Mouse (Mus musculus): ENCODE measurements around the gene Zfp738. TPM values are rescaled to one million over a fixed set of nuclear protein-coding genes. Genes with fewer than 3 reads are reported as not detected.
"Not testable (repeated sequence)": the region's sequence is repeated elsewhere in the genome, so short reads cannot be mapped to it uniquely, and the experiment has no call there.

The Zfp738 gene
- 16.2 and 21.1 TPM in 2 replicates for polyA plus RNA-seq (2015; fragmentation: Nextera tagmentation; extraction: Ambion mirVana)

DNA sequence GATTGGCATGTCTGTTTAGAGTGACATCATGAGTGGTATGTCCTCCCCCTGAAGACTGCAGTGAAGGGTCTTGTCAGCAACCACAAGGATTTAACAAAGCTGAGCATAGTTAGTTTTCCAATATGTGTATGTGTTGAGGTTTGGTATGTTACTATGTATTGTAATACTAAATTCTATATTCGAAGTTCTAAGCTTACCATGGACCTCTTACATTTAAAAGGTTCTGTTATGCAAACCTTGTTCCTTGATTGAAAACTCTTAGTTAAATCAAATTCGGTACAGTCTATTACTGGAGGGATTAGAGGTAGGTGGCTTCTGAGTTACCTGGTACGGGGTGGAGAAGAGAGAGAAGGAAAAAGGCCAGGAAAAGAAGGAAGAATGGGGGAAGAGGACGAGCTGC lies at the start of gene Zfp738:
TSS of gene Zfp738 (minus strand) at position 101 of the 400 bp plus-strand sequence.
- H3K27me3 ChIP-seq, result no peaks in the 10 kb centered on the region
- no peak within 1 kb of the TSS for H3K9ac ChIP-seq (replicated peaks)
- no peaks in the 10 kb centered on the region for H3K9me3 ChIP-seq
- no peak for ATAC-seq (replicated peaks)
- no peak within 1 kb of the TSS for H3K27ac ChIP-seq (replicated peaks)
- no peaks in the 10 kb centered on the region for H3K36me3 ChIP-seq
- no peak within 1 kb of the TSS for H3K4me2 ChIP-seq (replicated peaks)
- WGBS, result 77% methylated on average over 4 of the region's 4 CpGs
- no peak within 1 kb of the TSS for H3K4me3 ChIP-seq
- H3K4me1 ChIP-seq, result peaks cover 8% of the 10 kb centered on the region

GRCm38 (mm10) chr13:67734391-67734790 lies 47.5 kb upstream of the Zfp738 start:
- H3K4me1 ChIP-seq; ATAC-seq (replicated peaks): not testable (repeated sequence)
- 92% methylated on average over 9 of the region's 9 CpGs for WGBS

DNA sequence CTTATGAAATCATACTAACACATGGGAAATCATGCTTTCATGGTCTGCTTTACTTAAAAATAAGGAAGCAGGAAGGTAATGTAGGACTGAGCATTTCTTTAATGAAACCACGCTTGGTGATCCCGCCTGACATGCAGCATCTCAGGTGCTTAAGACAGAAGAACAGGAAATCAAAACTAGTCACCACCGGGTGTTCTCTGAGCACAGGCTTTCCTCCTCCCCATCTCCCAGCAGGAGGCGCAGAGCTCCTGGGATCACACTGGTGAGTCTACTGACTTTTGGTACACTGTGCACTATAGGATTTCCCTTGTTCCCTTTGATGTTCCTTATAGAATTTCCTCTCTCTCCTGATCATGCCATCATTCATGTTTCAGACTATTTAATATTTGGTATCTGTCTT lies 42.6 kb upstream of the Zfp738 start:
- H3K9ac ChIP-seq (replicated peaks), result peak overlapping the region; percentile 68
- peaks cover 20% of the 10 kb centered on the region for H3K4me1 ChIP-seq
- not testable (repeated sequence) for H3K9me3 ChIP-seq, H3K36me3 ChIP-seq, H3K27me3 ChIP-seq
- peak overlapping the region; percentile 71 for H3K4me2 ChIP-seq (replicated peaks)
- ATAC-seq (replicated peaks), result peak; percentile 69
- peak overlapping the region; percentile 61 for H3K4me3 ChIP-seq
- H3K27ac ChIP-seq (replicated peaks), result peak overlapping the region; percentile 14; the same call in 1 of the 2 replicates
- 38% methylated on average over 4 of the region's 4 CpGs for WGBS

More at GRCm38 (mm10) chr13:67734391-67734790, 47.5 kb upstream of the Zfp738 start:
- H3K27ac ChIP-seq (replicated peaks); H3K4me3 ChIP-seq; H3K9me3 ChIP-seq; H3K9ac ChIP-seq (replicated peaks); H3K36me3 ChIP-seq; H3K4me2 ChIP-seq (replicated peaks); H3K27me3 ChIP-seq: not testable (repeated sequence)

- no peaks in the 10 kb centered on the region for H3K27me3 ChIP-seq
- peak within 1 kb of the TSS; percentile 68 for H3K9ac ChIP-seq (replicated peaks)
- peak within 1 kb of the TSS; percentile 61 for H3K4me3 ChIP-seq
- H3K9me3 ChIP-seq, result 0 out of 2 replicates have a peak, but pooled peaks cover 4% of the 10 kb centered on the region
- WGBS, result 3% methylated on average over 19 of the region's 21 CpGs
- peak; percentile 90 for ATAC-seq (replicated peaks)
- peak within 1 kb of the TSS; percentile 71 for H3K4me2 ChIP-seq (replicated peaks)
- peak within 1 kb of the TSS; percentile 14; the same call in 1 of the 2 replicates for H3K27ac ChIP-seq (replicated peaks)
- H3K36me3 ChIP-seq, result no peaks in the 10 kb centered on the region
- H3K4me1 ChIP-seq, result peaks cover 20% of the 10 kb centered on the region
These were observed 41.9 kb upstream of the Zfp738 start, which contains the start of gene Zfp65 for GRCm38 (mm10) chr13:67728641-67729318. Zfp65 (minus strand) TSS chr13:67729173.

DNA sequence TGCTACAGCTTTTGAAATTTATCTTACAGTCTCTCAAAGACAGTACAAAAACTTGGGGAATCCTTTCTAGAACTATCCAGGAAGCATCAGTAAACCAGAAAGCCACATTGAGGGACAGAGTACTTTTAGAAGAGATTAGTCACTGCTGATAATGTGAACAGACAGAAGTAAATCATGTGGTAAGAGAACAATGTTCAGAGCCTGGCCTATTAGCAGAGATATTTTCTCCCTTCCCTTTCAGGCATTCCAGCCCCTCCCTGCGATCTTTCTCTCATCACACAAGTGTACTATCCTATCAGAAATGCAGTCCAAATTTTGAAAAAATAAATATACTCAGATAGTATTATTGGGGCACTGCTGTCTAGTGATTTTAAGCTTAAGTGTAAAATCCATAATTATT lies 41.2 kb upstream of the Zfp738 start:
- 69% methylated on average over 1 of the region's 1 CpGs for WGBS
- H3K9ac ChIP-seq (replicated peaks), result peak overlapping the region; percentile 68; the same call in 1 of the 2 replicates

DNA sequence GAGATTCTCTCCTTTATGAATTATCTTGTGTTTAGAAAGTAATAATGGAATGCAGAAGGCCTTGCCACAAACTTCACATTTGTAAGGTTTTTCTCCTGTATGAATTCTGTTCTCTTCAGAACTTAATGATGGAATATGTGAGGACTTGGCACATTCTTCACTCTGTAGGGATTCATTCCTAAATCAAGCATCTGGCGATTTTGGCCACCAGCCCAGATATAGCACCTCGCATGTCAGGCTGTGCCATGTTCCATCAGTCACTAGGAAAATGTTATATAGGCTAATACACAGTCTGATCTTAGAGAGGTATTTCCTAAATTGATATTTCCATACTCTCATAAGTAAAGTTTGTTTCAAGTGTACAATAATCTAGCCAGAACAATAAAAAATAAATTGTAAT lies 38.5 kb upstream of the Zfp738 start:
- H3K9me3 ChIP-seq; H3K4me3 ChIP-seq; H3K27me3 ChIP-seq; H3K36me3 ChIP-seq; H3K4me2 ChIP-seq (replicated peaks); H3K9ac ChIP-seq (replicated peaks); ATAC-seq (replicated peaks); H3K27ac ChIP-seq (replicated peaks): not testable (repeated sequence)
- WGBS, result 65% methylated on average over 2 of the region's 2 CpGs
- H3K4me1 ChIP-seq, result peaks cover 29% of the 10 kb centered on the region

More for the DNA sequence above, 41.2 kb upstream of the Zfp738 start:
- H3K4me1 ChIP-seq, result peaks cover 26% of the 10 kb centered on the region
- H3K27me3 ChIP-seq, result no peaks in the 10 kb centered on the region
- H3K36me3 ChIP-seq, result no peaks in the 10 kb centered on the region
- peak overlapping the region; percentile 71 for H3K4me2 ChIP-seq (replicated peaks)
- 0 out of 2 replicates have a peak, but pooled peaks cover 2% of the 10 kb centered on the region for H3K9me3 ChIP-seq
- peak overlapping the region; percentile 61 for H3K4me3 ChIP-seq
- no peak for ATAC-seq (replicated peaks)
- no peak overlapping the region for H3K27ac ChIP-seq (replicated peaks)

DNA sequence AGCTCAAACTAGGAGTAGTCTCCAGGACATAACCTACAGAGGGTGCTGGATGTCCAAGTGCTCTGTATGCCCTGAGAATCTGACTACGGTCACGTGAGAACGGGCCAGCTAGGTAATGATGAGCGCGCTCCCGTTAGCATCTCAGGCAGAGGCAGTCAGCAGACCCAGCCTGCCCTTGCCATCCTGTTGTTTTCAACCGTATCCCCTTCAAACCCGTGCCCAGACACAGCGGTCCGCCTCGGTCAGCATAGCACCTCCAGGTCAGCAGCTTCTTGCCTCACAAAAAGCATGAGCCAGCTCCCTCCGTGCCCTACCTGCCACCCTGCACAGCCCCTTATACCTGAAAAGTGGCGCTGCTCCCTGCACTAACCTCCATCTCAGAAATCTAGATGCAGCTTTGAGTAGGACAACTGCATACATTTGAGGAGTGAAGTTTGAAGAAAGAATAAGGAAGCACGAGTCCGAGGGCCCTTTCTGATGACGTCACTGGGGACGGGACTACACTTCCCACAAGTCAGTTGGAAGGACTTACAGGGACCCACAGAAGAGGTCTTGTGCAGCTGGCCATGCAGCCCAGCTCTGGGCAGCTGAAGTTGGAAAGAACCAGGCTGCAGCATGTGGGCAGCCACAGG lies 37.1 kb upstream of the Zfp738 start:
- ATAC-seq (replicated peaks), result peak; percentile 93
- peak overlapping the region; percentile 86 for H3K4me2 ChIP-seq (replicated peaks)
- H3K4me3 ChIP-seq, result peak overlapping the region; percentile 96
- H3K27me3 ChIP-seq, result no peaks in the 10 kb centered on the region
- H3K4me1 ChIP-seq, result peaks cover 22% of the 10 kb centered on the region
- WGBS, result under 1% methylated on average over 17 of the region's 17 CpGs
- H3K27ac ChIP-seq (replicated peaks), result peak overlapping the region; percentile 68
- H3K36me3 ChIP-seq, result no peaks in the 10 kb centered on the region
- peak overlapping the region; percentile 77 for H3K9ac ChIP-seq (replicated peaks)
- H3K9me3 ChIP-seq, result no peaks in the 10 kb centered on the region

DNA sequence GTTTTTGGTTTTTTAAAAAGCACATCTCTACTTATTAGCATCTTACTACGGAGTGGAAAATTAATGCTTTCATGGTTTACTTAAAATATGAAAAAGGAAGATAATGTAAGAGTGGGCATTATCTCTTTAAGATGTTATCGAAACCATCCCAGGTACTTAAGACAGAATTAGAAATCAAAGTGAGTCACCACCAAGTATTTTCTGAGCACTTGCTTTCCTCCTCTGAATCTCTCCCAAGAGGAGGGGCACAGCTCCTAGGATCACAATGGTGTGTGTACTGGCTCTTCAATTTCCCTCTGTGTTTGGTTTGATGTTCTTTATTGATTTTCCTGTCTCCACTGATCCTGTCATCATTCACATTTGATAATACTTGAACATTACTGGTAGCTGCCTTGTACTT lies 3.0 kb downstream of the Zfp738 start:
- not testable (repeated sequence) for H3K27ac ChIP-seq (replicated peaks); H3K36me3 ChIP-seq; H3K9me3 ChIP-seq; H3K4me1 ChIP-seq; H3K27me3 ChIP-seq
- peak overlapping the region; percentile 86 for H3K4me3 ChIP-seq
- H3K4me2 ChIP-seq (replicated peaks), result peak overlapping the region; percentile 87
- ATAC-seq (replicated peaks), result peak; percentile 34
- 0 out of 2 replicates have a peak overlapping the region, but pooled peaks have one; percentile 79 for H3K9ac ChIP-seq (replicated peaks)
- 69% methylated on average over 2 of the region's 2 CpGs for WGBS

DNA sequence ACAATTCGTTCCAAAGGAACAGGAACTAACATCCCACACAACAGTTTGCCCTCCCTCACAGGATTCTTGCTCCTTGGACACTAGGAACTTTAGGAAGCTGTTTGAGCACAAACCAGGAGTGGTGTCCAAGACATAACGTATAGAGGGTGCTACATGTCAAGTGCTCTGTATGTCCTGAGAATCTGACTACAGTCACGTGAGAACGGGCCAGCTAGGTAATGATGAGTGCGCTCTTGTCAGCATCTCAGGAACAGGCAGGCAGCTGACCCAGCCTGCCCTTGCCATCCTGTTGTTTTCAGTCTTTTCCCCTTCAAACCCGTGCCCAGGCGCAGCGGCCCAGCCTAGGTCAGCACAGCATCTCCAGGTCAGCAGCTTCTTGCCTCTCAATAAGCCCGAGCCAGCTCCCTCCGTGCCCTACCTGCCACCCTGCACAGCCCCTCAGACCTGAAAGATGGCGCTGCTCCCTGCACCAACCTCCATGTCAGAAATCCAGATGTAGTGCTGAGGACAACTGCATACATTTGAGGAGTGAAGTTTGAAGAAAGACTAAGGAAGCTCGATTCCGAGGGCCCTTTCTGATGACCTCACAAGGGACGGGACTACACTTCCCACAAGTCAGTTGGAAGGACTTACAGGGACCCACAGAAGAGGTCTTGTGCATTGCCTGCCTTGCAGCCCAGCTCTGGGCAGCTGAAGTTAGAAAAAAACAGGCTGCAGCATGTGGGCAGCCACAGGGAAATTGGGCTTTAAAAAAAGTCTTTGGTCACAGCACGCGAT lies 3.7 kb downstream of the Zfp738 start:
- H3K36me3 ChIP-seq; H3K27ac ChIP-seq (replicated peaks); H3K9me3 ChIP-seq; H3K27me3 ChIP-seq; H3K4me1 ChIP-seq: not testable (repeated sequence)
- 9% methylated on average over 16 of the region's 16 CpGs for whole genome bisulfite sequencing
- Histone ChIP-seq H3K4me3 (peak overlapping the region; percentile 86), H3K4me2 (replicated peaks) (peak overlapping the region; percentile 87), H3K9ac (replicated peaks) (peak overlapping the region; percentile 79)
- ATAC-seq (replicated peaks), result peak; percentile 100

GRCm38 (mm10) chr13:67674902-67675301 lies 12.0 kb downstream of the Zfp738 start:
- Histone ChIP-seq H3K27me3 (no peaks in the 10 kb centered on the region), H3K27ac (replicated peaks) (no peak overlapping the region), H3K4me1 (no peaks in the 10 kb centered on the region), H3K9me3 (no peaks in the 10 kb centered on the region), H3K36me3 (peaks cover 5% of the 10 kb centered on the region), H3K4me2 (replicated peaks) (no peak overlapping the region), H3K9ac (replicated peaks) (no peak overlapping the region), H3K4me3 (no peak overlapping the region)
- WGBS, result 97% methylated on average over 2 of the region's 2 CpGs
- no peak for ATAC-seq (replicated peaks)

- Histone ChIP-seq H3K9me3 (no peaks in the 10 kb centered on the region), H3K4me3 (no peak overlapping the region), H3K36me3 (no peaks in the 10 kb centered on the region), H3K9ac (replicated peaks) (no peak overlapping the region), H3K4me2 (replicated peaks) (no peak overlapping the region), H3K27ac (replicated peaks) (no peak overlapping the region), H3K27me3 (no peaks in the 10 kb centered on the region), H3K4me1 (no peaks in the 10 kb centered on the region)
- ATAC-seq (replicated peaks), result no peak
- WGBS, result 22% methylated on average over 3 of the region's 3 CpGs
These were observed 34.4 kb downstream of the Zfp738 start for GRCm38 (mm10) chr13:67652496-67652895.
